Mouse (Mus musculus) bone marrow macrophage, adult 2 months (primary cell): ENCODE data around the gene Coro2b. TPM values are rescaled to one million over a fixed set of nuclear protein-coding genes. Genes with fewer than 3 reads are reported as not detected.

Experiments
- H3K27ac ChIP-seq: 2 replicates; pipeline ENCODE4 v1.5.1; 2012; ENCODE audit warnings: low read depth, low read length; ENCODE audit not compliant: insufficient read depth
- H3K4me1 ChIP-seq: 2 replicates; pipeline ENCODE4 v1.6.1; 2012; ENCODE audit warnings: low read length; ENCODE audit not compliant: control insufficient read depth, insufficient read depth
- H3K4me3 ChIP-seq: 2 replicates; pipeline ENCODE4 v1.5.1; 2012; ENCODE audit warnings: mild to moderate bottlenecking, low read length, moderate library complexity; ENCODE audit not compliant: insufficient read depth
- CTCF ChIP-seq: IDR thresholded peaks from 2 replicates; pipeline ENCODE4 v1.5.1; 2012; ENCODE audit warnings: low read depth, mild to moderate bottlenecking, low read length, moderate library complexity
- POLR2A ChIP-seq: IDR thresholded peaks from 2 replicates; pipeline ENCODE4 v1.6.1; 2012; ENCODE audit warnings: mild to moderate bottlenecking, low read depth, low read length, borderline replicate concordance
- polyA plus RNA-seq: library from polyadenylated mRNA; stranded (reverse); fragments of >200 nt; gene quantifications from 2 replicates; pipeline ENCODE4 v1.2.4, GENCODE M21; 2012; ENCODE audit not compliant: missing spikeins, insufficient read depth, insufficient read length

Gene Coro2b
- polyA plus RNA-seq, 1 experiment = 0.87 TPM

DNA sequence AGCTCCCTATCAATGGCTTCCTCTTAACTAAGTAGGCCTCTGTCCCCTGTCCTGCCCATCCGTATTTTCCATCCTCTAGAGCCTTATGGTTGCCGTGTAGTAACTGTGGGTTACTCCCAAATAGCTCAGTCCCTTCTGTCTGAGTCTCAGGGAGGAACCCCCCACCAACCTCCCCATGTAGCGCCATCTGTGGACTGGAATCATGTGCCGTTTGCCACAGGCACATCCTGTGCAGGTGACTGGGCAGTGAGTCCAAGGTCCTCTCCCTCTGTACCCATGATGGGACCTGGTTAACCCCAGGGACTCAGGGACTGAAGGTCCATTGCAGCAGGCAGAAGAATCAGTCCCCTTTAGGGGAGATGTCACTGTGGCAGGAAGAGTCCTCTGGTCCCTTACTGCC lies 106.1 kb downstream of the Coro2b start:
- Histone ChIP-seq H3K4me3 (no peak overlapping the region), H3K4me1 (peaks cover 22% of the 10 kb centered on the region), H3K27ac (no peak overlapping the region)
- TF ChIP-seq POLR2A (no peak), CTCF (no peak)

DNA sequence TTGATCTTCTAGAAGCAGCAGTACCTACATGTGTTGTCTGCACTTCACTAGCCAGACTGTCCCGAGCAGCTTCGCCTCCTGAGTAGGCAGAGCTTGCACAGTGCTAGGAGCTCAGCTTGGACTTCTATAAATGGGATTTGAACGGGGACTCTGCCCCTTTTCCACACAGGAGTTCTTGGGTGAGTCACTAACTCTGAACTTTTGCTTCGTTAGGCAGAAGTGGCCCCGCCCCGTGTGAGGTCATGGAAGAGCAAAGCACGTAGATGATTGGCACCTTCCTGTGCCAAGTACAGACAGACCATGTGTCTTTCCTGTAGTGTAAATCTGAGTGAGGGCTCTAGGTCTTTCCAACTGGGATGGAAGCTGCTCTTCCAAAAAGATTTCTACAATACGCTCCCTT lies 109.8 kb downstream of the Coro2b start:
- TF ChIP-seq POLR2A (no peak), CTCF (no peak)
- Histone ChIP-seq H3K27ac (no peak overlapping the region), H3K4me3 (no peak overlapping the region), H3K4me1 (peaks cover 24% of the 10 kb centered on the region)

- Histone ChIP-seq H3K4me1 (peaks cover 24% of the 10 kb centered on the region), H3K27ac (no peak overlapping the region), H3K4me3 (no peak overlapping the region)
- no peak for TF ChIP-seq POLR2A
- TF ChIP-seq CTCF = no peak
These were observed 110.3 kb downstream of the Coro2b start for GRCm38 (mm10) chr9:62426531-62426930.

- H3K4me1 ChIP-seq = peaks cover 24% of the 10 kb centered on the region
- H3K27ac ChIP-seq = no peak overlapping the region
- no peak overlapping the region for H3K4me3 ChIP-seq
- TF ChIP-seq CTCF (no peak), POLR2A (no peak)
These were observed 110.8 kb downstream of the Coro2b start for GRCm38 (mm10) chr9:62426021-62426420.

DNA sequence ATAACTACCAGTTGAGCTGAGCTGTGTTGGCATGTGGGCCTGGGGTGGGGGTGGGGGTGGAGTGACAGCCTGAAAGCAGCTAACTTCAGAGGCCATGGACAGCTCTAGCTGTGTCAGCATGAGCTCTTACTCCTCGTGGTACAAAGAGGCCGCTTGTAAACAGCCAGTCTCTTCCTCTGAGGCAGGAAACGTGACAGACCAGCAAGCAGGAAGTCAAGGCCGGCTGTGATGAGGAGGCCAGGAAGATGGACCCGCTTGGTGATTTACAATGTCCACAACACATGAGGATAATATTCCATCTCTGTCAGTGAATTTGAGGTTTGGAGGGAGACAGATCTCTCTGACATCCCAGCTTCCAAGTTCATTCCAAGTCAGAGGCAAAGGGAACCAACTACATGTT lies 111.6 kb downstream of the Coro2b start:
- Histone ChIP-seq H3K27ac (peak overlapping the region; percentile 69), H3K4me1 (peaks cover 24% of the 10 kb centered on the region), H3K4me3 (no peak overlapping the region)
- TF ChIP-seq CTCF (no peak), POLR2A (no peak)

DNA sequence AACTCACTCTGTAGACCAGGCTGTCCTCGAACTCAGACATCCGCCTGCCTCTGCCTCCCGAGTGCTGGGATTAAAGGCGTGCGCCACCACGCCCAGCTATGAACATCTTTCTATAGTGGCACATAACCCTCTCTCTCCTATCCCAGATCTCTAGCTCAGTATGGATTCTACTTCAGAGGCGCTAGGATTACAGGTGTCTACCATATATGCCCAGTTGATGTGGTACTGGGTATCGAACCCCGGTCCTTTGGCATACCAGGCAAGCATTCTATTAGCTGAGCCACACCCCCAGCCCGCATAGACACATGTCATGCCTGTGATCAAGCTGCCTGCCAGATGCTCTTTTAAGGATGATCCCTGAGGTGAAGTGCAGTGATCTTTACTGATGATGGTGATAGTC lies 113.0 kb downstream of the Coro2b start:
- Histone ChIP-seq H3K27ac (no peak overlapping the region), H3K4me3 (no peak overlapping the region), H3K4me1 (peaks cover 24% of the 10 kb centered on the region)
- TF ChIP-seq CTCF = no peak
- no peak for TF ChIP-seq POLR2A

DNA sequence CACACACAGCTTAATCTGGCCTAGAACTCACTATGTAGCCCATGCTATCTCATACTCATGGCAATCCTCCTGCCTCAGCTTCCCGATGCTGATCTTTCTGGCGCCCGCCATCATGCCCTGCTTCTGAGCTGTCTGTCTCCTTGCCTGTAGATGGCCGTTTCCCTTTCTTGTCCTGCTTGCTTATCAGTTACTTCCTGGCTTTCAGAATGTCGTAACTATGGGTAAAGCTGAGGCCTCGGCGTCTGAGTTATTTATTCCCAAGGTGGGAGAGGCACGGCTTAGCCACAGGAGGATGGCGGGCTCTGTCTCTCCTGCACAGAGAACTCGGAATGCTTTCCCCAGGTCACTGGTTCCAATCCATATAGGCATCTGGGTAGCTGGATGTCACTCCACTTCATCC lies 113.9 kb downstream of the Coro2b start:
- Histone ChIP-seq H3K27ac (no peak overlapping the region), H3K4me3 (no peak overlapping the region), H3K4me1 (peaks cover 24% of the 10 kb centered on the region)
- TF ChIP-seq POLR2A (no peak), CTCF (no peak)

- H3K4me1 ChIP-seq = peaks cover 22% of the 10 kb centered on the region
- TF ChIP-seq POLR2A = no peak
- TF ChIP-seq CTCF = no peak
- no peak overlapping the region for H3K27ac ChIP-seq
- H3K4me3 ChIP-seq = no peak overlapping the region
These were observed 114.9 kb downstream of the Coro2b start for GRCm38 (mm10) chr9:62421911-62422310.

DNA sequence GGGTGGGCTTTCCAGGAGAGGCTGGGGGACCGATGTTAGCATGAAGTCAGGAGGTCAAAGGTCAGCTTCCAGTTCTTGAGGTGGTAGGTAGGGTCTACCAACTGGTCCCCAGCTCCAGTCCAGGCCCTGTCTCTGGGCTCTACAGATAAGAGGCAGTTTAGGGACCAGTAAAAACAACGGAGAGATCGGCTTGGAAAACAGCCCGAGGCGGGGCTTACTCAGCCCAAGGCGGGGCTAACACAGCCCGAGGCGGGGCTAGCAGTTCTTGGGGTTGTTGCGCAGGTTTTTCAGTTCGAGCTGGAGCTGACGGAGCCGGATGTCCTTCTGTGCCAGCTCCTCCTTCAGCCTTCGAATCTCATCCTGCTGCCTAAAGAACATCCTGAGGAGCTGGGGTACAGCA lies 115.8 kb downstream of the Coro2b start:
- Histone ChIP-seq H3K4me3 (no peak overlapping the region), H3K27ac (no peak overlapping the region), H3K4me1 (peaks cover 15% of the 10 kb centered on the region)
- TF ChIP-seq CTCF (no peak), POLR2A (no peak)

GRCm38 (mm10) chr9:62420261-62420917 lies 116.5 kb downstream of the Coro2b start:
- TF ChIP-seq CTCF = no peak
- TF ChIP-seq POLR2A = no peak
- H3K27ac ChIP-seq = no peak overlapping the region
- peaks cover 11% of the 10 kb centered on the region for H3K4me1 ChIP-seq
- H3K4me3 ChIP-seq = no peak overlapping the region
